Mouse (Mus musculus) limb, embryonic 15.5 days (tissue): ENCODE data around the gene Kptn. TPM values are rescaled to one million over a fixed set of nuclear protein-coding genes. Genes with fewer than 3 reads are reported as not detected.
A peak's percentile ranks its signal among the peaks of the same experiment; 100 is the strongest.

Source experiments
- ATAC-seq: fragments of 200-750 bp; cut with Nextera tagmentation; 2 replicates; pipeline ENCODE4 v1.8.0; 2017; ENCODE audit warnings: low read depth, moderate TSS enrichment; ENCODE audit not compliant: insufficient number of reproducible peaks, low FRiP score, low TSS enrichment
- H3K27ac ChIP-seq: fragments of 300-500 bp; sonication (generic); 2 replicates; pipeline ENCODE4 v1.5.1; 2015; ENCODE audit warnings: moderate library complexity, mild to moderate bottlenecking, inconsistent platforms
- H3K27me3 ChIP-seq: fragments of 300-500 bp; sonication (generic); 2 replicates; pipeline ENCODE4 v1.6.1; 2015; ENCODE audit warnings: inconsistent platforms
- H3K36me3 ChIP-seq: fragments of 300-500 bp; sonication (generic); 2 replicates; pipeline ENCODE4 v1.6.1; 2015; ENCODE audit warnings: inconsistent platforms
- H3K4me1 ChIP-seq: fragments of 300-500 bp; sonication (generic); 2 replicates; pipeline ENCODE4 v1.6.1; 2015; ENCODE audit warnings: inconsistent platforms
- H3K4me2 ChIP-seq: fragments of 300-500 bp; sonication (generic); 2 replicates; pipeline ENCODE4 v1.6.1; 2015; ENCODE audit warnings: mild to moderate bottlenecking, inconsistent platforms
- H3K4me3 ChIP-seq: fragments of 300-500 bp; sonication (generic); 2 replicates; pipeline ENCODE4 v1.5.1; 2015; ENCODE audit warnings: mild to moderate bottlenecking, inconsistent platforms
- H3K9ac ChIP-seq: fragments of 300-500 bp; sonication (generic); 2 replicates; pipeline ENCODE4 v1.6.1; 2015; ENCODE audit warnings: inconsistent platforms
- H3K9me3 ChIP-seq: fragments of 300-500 bp; sonication (generic); 2 replicates; pipeline ENCODE4 v1.6.1; 2016; ENCODE audit warnings: inconsistent platforms
- WGBS: fragments of 180-500 bp; shearing (Covaris S2); methylation state at CpG from one replicate; pipeline ENCODE4 v1.1.7; 2015; 5-methylcytosine and 5-hydroxymethylcytosine counted together
- polyA plus RNA-seq: library from polyadenylated mRNA; unstranded; fragments of >200 nt; fragmentation: Nextera tagmentation; extraction: Ambion mirVana; gene quantifications from 2 replicates; pipeline ENCODE4 v1.2.1, GENCODE M21; 2015

Gene Kptn
- polyA plus RNA-seq, 1 experiment from 2014 or later, result 31.2 TPM

GRCm38 (mm10) chr7:16101726-16102475 lies 17.8 kb upstream of the Kptn start:
- WGBS, result 70% methylated on average over 15 of the region's 15 CpGs
- Histone ChIP-seq H3K9me3 (no peaks in the 10 kb centered on the region), H3K4me1 (peaks cover 34% of the 10 kb centered on the region), H3K27ac (no peak overlapping the region), H3K27me3 (no peaks in the 10 kb centered on the region), H3K4me2 (no peak overlapping the region), H3K36me3 (peaks cover 47% of the 10 kb centered on the region), H3K9ac (no peak overlapping the region), H3K4me3 (no peak overlapping the region)
- ATAC-seq, result no peak

- Histone ChIP-seq H3K36me3 (peaks cover 55% of the 10 kb centered on the region), H3K27ac (no peak overlapping the region), H3K27me3 (no peaks in the 10 kb centered on the region), H3K9ac (no peak overlapping the region), H3K9me3 (no peaks in the 10 kb centered on the region), H3K4me3 (no peak overlapping the region), H3K4me1 (peaks cover 32% of the 10 kb centered on the region), H3K4me2 (no peak overlapping the region)
- WGBS, result 84% methylated on average over 5 of the region's 5 CpGs
- ATAC-seq, result no peak
Measured at GRCm38 (mm10) chr7:16102686-16103226, 16.9 kb upstream of the Kptn start.

- no peak for ATAC-seq
- H3K27ac ChIP-seq, result 0 out of 2 replicates have a peak overlapping the region, but pooled peaks have one; percentile 33
- H3K4me1 ChIP-seq, result peaks cover 31% of the 10 kb centered on the region
- H3K9me3 ChIP-seq, result no peaks in the 10 kb centered on the region
- no peak overlapping the region for H3K4me2 ChIP-seq
- H3K9ac ChIP-seq, result no peak overlapping the region
- H3K27me3 ChIP-seq, result no peaks in the 10 kb centered on the region
- 54% methylated on average over 6 of the region's 6 CpGs for WGBS
- H3K36me3 ChIP-seq, result peaks cover 65% of the 10 kb centered on the region
- H3K4me3 ChIP-seq, result no peak overlapping the region
Measured at GRCm38 (mm10) chr7:16103760-16104159, 15.9 kb upstream of the Kptn start.

- H3K9me3 ChIP-seq, result no peaks in the 10 kb centered on the region
- no peak overlapping the region for H3K4me2 ChIP-seq
- no peak overlapping the region for H3K27ac ChIP-seq
- H3K36me3 ChIP-seq, result peaks cover 76% of the 10 kb centered on the region
- H3K27me3 ChIP-seq, result no peaks in the 10 kb centered on the region
- H3K4me1 ChIP-seq, result peaks cover 23% of the 10 kb centered on the region
- WGBS, result 95% methylated on average over 7 of the region's 7 CpGs
- H3K9ac ChIP-seq, result no peak overlapping the region
- no peak for ATAC-seq
- no peak overlapping the region for H3K4me3 ChIP-seq
Measured at GRCm38 (mm10) chr7:16104611-16105388, 14.9 kb upstream of the Kptn start.

GRCm38 (mm10) chr7:16108886-16109542 lies 10.7 kb upstream of the Kptn start:
- 93% methylated on average over 9 of the region's 9 CpGs for WGBS
- Histone ChIP-seq H3K36me3 (peaks cover 84% of the 10 kb centered on the region), H3K9ac (no peak overlapping the region), H3K4me1 (no peaks in the 10 kb centered on the region; the same call in 1 of the 2 replicates), H3K27me3 (no peaks in the 10 kb centered on the region), H3K4me2 (no peak overlapping the region), H3K4me3 (no peak overlapping the region), H3K27ac (no peak overlapping the region), H3K9me3 (no peaks in the 10 kb centered on the region)
- ATAC-seq, result no peak

GRCm38 (mm10) chr7:16110158-16110557 lies 9.5 kb upstream of the Kptn start:
- Histone ChIP-seq H3K27me3 (no peaks in the 10 kb centered on the region), H3K27ac (no peak overlapping the region), H3K4me3 (no peak overlapping the region), H3K36me3 (peaks cover 85% of the 10 kb centered on the region), H3K9ac (no peak overlapping the region), H3K4me1 (no peaks in the 10 kb centered on the region), H3K4me2 (no peak overlapping the region), H3K9me3 (no peaks in the 10 kb centered on the region)
- no peak for ATAC-seq
- 88% methylated on average over 8 of the region's 8 CpGs for WGBS

GRCm38 (mm10) chr7:16111284-16112090 lies 8.2 kb upstream of the Kptn start:
- Histone ChIP-seq H3K27ac (no peak overlapping the region), H3K4me2 (no peak overlapping the region), H3K4me1 (no peaks in the 10 kb centered on the region), H3K36me3 (peaks cover 95% of the 10 kb centered on the region), H3K27me3 (no peaks in the 10 kb centered on the region), H3K9ac (no peak overlapping the region), H3K4me3 (no peak overlapping the region), H3K9me3 (no peaks in the 10 kb centered on the region)
- 93% methylated on average over 7 of the region's 7 CpGs for WGBS
- no peak for ATAC-seq

GRCm38 (mm10) chr7:16116418-16116817 lies 3.3 kb upstream of the Kptn start:
- no peak overlapping the region for H3K4me3 ChIP-seq
- H3K9me3 ChIP-seq, result no peaks in the 10 kb centered on the region
- no peak for ATAC-seq
- H3K36me3 ChIP-seq, result peaks cover 65% of the 10 kb centered on the region
- 98% methylated on average over 7 of the region's 7 CpGs for WGBS
- no peak overlapping the region for H3K4me2 ChIP-seq
- H3K4me1 ChIP-seq, result peaks cover 10% of the 10 kb centered on the region
- H3K27ac ChIP-seq, result no peak overlapping the region
- H3K9ac ChIP-seq, result no peak overlapping the region
- no peaks in the 10 kb centered on the region for H3K27me3 ChIP-seq

- H3K9me3 ChIP-seq, result no peaks in the 10 kb centered on the region
- H3K4me2 ChIP-seq, result no peak overlapping the region
- peaks cover 59% of the 10 kb centered on the region for H3K36me3 ChIP-seq
- H3K4me1 ChIP-seq, result peaks cover 10% of the 10 kb centered on the region
- H3K4me3 ChIP-seq, result no peak overlapping the region
- H3K27ac ChIP-seq, result no peak overlapping the region
- no peak for ATAC-seq
- H3K27me3 ChIP-seq, result no peaks in the 10 kb centered on the region
- 80% methylated on average over 3 of the region's 3 CpGs for WGBS
- no peak overlapping the region for H3K9ac ChIP-seq
Measured at GRCm38 (mm10) chr7:16117100-16117499, 2.6 kb upstream of the Kptn start.

- no peaks in the 10 kb centered on the region for H3K27me3 ChIP-seq
- H3K9ac ChIP-seq, result peak overlapping the region; percentile 76; the same call in 1 of the 2 replicates
- no peak for ATAC-seq
- peaks cover 10% of the 10 kb centered on the region for H3K4me1 ChIP-seq
- peak overlapping the region; percentile 65 for H3K4me2 ChIP-seq
- peak overlapping the region; percentile 83 for H3K4me3 ChIP-seq
- H3K9me3 ChIP-seq, result no peaks in the 10 kb centered on the region
- H3K27ac ChIP-seq, result peak overlapping the region; percentile 90; the same call in 1 of the 2 replicates
- WGBS, result 46% methylated on average over 9 of the region's 9 CpGs
- peaks cover 37% of the 10 kb centered on the region for H3K36me3 ChIP-seq
Measured at GRCm38 (mm10) chr7:16120262-16120600, 536 bp downstream of the Kptn start.

GRCm38 (mm10) chr7:16125829-16126228 lies 6.1 kb downstream of the Kptn start:
- WGBS, result 78% methylated on average over 9 of the region's 9 CpGs
- peaks cover 19% of the 10 kb centered on the region for H3K4me1 ChIP-seq
- ATAC-seq, result no peak
- peaks cover 36% of the 10 kb centered on the region for H3K36me3 ChIP-seq
- no peak overlapping the region for H3K27ac ChIP-seq
- H3K9me3 ChIP-seq, result no peaks in the 10 kb centered on the region
- H3K9ac ChIP-seq, result no peak overlapping the region
- H3K4me2 ChIP-seq, result no peak overlapping the region
- no peaks in the 10 kb centered on the region for H3K27me3 ChIP-seq
- H3K4me3 ChIP-seq, result no peak overlapping the region
